Mouse (Mus musculus) MEL-GATA-1-ER (cell line): Measurements from ENCODE around the gene Cpt1a.
A peak's percentile ranks its signal among the peaks of the same experiment; 100 is the strongest.

Source experiments
- DNase-seq: peaks from one replicate; pipeline ENCODE4 v3.0.0-alpha.2; 2012; ENCODE audit warnings: low read depth; ENCODE audit errors: extremely low read depth

The Cpt1a gene

GRCm38 (mm10) chr19:3365089-3365488, 43.0 kb downstream of the Cpt1a start:
- no peak for DNase-seq

- DNase-seq = no peak
These were observed 46.1 kb downstream of the Cpt1a start for GRCm38 (mm10) chr19:3368276-3368675.

DNA sequence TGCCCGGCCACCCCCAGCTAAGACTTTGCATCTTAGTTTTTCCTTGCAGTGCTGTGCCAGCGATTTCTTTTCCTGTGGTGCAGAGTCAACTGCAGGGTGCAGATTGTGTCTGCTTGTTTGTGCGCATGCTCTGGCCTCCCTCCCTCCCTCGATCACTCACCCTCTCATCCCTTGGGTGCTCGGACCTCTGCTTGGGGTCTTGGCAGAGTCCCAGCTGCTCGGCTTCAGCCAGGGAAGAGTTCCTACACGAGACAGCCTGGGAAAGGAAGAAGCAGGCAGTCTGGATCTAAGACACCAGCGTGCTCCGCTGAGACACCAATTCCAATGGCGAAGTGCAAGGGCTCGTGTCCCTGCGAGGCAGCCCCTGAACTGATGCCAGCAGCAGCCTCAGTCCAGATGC, 51.2 kb downstream of the Cpt1a start:
- DNase-seq = no peak

DNA sequence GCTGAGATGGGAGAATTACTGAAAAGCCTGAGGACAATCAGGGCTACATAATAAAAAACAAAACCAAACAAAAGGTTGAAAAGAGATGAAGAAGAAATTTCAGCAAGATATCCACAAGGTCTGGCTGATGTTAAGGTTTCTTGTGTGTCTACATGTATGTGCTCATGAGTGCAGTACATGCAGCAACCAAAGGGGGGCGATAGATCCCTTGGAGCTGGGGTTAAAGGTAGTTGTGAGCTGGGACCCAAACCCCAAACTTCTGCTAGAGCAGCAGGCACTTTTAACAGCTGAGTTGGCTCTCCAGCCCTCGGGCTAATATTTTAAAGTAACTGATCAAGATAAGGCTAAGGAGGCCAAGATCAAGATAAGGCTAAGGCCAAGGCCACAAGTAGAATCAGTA, 51.9 kb downstream of the Cpt1a start:
- no peak for DNase-seq

DNA sequence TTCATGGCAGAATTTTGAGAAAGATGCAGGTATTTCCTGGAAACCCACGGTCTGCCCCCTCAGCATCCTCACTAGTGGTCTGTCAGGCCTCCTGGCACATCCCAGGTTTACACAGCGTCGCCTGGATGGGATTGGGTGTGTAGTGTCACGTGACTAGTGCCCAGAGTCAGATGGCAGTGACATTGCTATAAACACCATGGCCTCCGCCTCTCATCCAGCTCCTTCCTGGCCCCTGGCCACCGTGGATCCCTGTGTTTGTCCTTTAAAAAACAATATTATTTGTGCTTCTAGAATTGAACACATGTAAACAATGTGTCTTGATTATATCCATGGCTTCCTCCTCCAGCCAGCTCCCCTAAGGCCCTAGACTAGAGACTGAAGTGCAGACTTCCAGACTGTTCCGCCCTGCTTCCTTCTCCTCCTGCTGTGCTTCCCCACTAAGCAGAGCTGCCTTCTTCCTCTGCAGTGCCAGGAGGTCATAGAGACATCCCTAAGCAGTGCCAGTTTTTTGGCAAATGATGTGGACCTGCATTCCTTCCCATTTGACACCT, 53.9 kb downstream of the Cpt1a start:
- DNase-seq = no peak

- peak; percentile 33 for DNase-seq
These were observed 55.0 kb downstream of the Cpt1a start for GRCm38 (mm10) chr19:3376966-3377715.

GRCm38 (mm10) chr19:3378614-3379013, 56.5 kb downstream of the Cpt1a start:
- no peak for DNase-seq

- no peak for DNase-seq
These were observed 65.9 kb downstream of the Cpt1a start for GRCm38 (mm10) chr19:3388061-3388460.

DNA sequence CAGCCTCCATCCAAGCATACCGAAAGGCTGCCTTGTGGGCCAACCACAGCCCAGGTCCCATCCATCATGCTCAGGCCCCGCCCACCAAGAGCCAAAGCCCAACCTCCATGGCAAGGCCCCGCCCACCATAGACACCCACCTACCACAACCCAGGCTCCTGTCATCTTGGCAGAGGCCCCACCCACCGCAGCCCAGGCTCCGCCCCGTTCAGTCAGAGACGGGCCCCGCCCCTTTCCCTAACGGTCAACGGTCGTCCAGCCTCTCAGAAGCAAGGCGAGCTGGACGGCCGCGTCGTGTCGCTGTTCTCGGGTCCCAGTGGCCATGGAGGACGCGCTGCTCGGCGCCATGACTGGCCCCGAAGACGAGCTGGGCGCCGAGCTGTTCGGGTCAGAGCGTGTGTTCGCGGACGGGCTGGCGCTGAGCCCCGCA, 66.5 kb downstream of the Cpt1a start, which contains the start of gene Tesmin:
Gene Tesmin, plus strand, starts transcription at position 229 of the 429 bp plus-strand sequence.
- DNase-seq = peak; percentile 70

GRCm38 (mm10) chr19:3389089-3389488, 67.0 kb downstream of the Cpt1a start:
- DNase-seq = peak; percentile 73

GRCm38 (mm10) chr19:3392384-3392783, 70.2 kb downstream of the Cpt1a start:
- no peak for DNase-seq

- DNase-seq = no peak
These were observed 72.1 kb downstream of the Cpt1a start for GRCm38 (mm10) chr19:3394216-3394615.

- no peak for DNase-seq
These were observed 77.9 kb downstream of the Cpt1a start for GRCm38 (mm10) chr19:3400057-3400456.

DNA sequence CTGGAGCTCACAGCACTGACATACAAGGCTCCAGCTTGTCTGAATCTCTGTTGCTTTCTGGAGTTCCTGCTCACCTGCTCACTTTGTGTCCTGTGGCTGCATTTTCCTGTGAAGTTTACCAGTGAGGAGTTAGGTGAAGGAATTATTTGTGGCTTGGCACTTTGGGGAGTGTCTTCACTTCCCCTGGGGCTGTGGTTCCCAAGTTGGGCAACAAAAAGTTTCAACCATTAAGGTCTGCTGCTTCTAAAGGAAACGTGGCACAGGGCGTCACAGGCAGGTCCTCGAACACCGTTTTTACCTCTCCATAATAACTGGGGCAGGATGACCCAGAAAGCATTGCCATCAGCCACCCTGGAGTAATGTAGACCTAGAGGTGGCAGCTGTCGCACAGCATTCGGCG, 79.4 kb downstream of the Cpt1a start:
- no peak for DNase-seq

- DNase-seq = no peak
These were observed 79.8 kb downstream of the Cpt1a start for GRCm38 (mm10) chr19:3401943-3402342.

- no peak for DNase-seq
These were observed 80.3 kb downstream of the Cpt1a start for GRCm38 (mm10) chr19:3402390-3402789.

DNA sequence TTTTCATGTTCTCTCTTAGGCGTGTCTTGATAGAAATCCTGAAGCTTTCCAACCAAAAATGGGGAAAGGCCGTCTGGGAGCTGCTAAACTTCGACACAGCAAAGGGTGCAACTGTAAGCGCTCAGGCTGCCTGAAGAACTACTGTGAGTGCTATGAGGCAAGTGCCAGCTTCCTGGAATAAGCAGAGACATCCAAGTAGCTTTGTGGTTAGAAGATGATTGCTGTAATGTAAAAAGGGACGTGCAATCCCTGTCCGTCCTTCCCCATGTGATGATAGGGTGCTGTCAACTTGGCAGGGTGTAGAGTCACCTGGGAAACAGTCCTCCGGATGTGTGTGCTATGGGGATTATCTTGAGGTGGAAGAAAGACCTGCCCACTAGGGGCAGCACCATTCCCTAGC, 81.9 kb downstream of the Cpt1a start:
- no peak for DNase-seq

- DNase-seq = no peak
These were observed 83.6 kb downstream of the Cpt1a start for GRCm38 (mm10) chr19:3405531-3406281.

- no peak for DNase-seq
These were observed 92.2 kb downstream of the Cpt1a start, which contains the start of gene Gal for GRCm38 (mm10) chr19:3414268-3414733. Gene Gal (minus strand): TSS chr19:3414544.

- DNase-seq = no peak
These were observed 97.1 kb downstream of the Cpt1a start for GRCm38 (mm10) chr19:3419251-3419650.

GRCm38 (mm10) chr19:3422488-3422887, 100.4 kb downstream of the Cpt1a start:
- DNase-seq = no peak

DNA sequence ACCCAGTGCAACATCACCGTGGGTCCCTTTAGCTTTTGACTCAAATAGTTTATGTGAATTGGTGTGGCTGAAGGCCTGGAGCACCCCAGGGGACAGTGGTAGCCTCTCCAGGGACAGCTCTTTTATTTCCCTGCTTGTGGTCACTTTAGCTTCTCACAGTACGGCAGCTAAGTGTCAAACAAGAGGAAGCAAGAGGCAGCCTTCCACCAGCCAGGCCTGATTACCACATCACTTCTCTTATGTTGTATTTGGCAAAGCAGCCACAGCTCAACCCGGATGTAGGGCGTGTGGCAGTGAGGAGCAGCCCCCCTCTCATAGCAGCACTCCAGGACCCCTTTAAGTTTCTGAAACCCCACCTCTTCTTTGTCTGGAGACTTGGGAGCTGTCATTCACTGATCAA, 100.8 kb downstream of the Cpt1a start:
- no peak for DNase-seq
